Mouse (Mus musculus): ENCODE measurements around the gene Dach1. TPM values are rescaled to one million over a fixed set of nuclear protein-coding genes. Genes with fewer than 3 reads are reported as not detected.

Gene Dach1
- polyA plus RNA-seq, 2 experiments = 0.17 to 0.29 TPM

DNA sequence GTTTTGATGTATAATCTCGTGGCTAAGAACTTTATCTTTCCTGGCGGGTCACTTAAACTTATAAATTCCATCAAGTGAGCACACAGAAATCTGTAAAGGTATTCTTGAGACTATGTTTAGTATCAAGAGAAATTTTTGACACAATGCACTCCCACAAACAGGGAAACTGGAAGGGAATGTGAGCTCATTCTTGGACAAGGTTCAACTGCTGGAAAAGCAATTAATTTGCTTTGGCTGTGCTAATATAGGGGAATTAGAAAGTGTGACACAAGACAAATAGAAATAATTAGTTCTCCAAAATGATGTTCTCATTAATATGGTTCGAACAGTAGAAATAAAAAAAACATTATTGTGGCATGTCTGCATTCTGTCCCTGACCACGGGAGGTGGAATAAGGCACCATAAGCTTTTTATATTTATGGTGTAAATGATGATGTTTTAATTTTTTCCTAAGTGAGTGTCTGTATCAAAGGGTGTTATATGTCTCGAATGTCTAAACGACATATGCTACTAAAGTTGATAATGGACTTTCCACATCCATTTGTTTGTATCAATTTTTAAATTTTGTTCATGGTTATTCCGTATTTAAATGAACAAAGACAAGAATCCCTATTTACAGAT lies 354.9 kb downstream of the Dach1 start:
- Histone ChIP-seq H3K4me2 (ENCODE audit: low read depth) (no peak overlapping the region), H3K27me3 (ENCODE audit: control insufficient read depth, insufficient read depth, low read length) (no peaks in the 10 kb centered on the region), H3K9me3 (ENCODE audit: control insufficient read depth, low read length) (no peaks in the 10 kb centered on the region), H3K9ac (replicated peaks) (no peak overlapping the region), H3K27ac (no peak overlapping the region), H3K36me3 (replicated peaks; ENCODE audit: control insufficient read depth, insufficient read depth, low read depth) (no peaks in the 10 kb centered on the region), H3K4me3 (ENCODE audit: insufficient read depth in 1 of 2, low read depth in 2 of 2, low read length in 2 of 2) (no peak overlapping the region), H3K4me1 (replicated peaks; ENCODE audit: control insufficient read depth in 2 of 2, insufficient read depth in 2 of 2, low read length in 1 of 2) (no peaks in the 10 kb centered on the region)
- ATAC-seq (ENCODE audit: insufficient read depth) (no peak), DNase-seq (ENCODE audit: low read depth in 3 of 3, low spot score in 3 of 3) (no peak)
- TF ChIP-seq CTCF (IDR thresholded peaks at IDR 0.05; ENCODE audit: low read depth) (no peak), EP300 (IDR thresholded peaks at IDR 0.05; ENCODE audit: low read depth) (no peak)
- WGBS (ENCODE audit: insufficient replicate concordance) = 57% methylated on average over 7 of the region's 7 CpGs

DNA sequence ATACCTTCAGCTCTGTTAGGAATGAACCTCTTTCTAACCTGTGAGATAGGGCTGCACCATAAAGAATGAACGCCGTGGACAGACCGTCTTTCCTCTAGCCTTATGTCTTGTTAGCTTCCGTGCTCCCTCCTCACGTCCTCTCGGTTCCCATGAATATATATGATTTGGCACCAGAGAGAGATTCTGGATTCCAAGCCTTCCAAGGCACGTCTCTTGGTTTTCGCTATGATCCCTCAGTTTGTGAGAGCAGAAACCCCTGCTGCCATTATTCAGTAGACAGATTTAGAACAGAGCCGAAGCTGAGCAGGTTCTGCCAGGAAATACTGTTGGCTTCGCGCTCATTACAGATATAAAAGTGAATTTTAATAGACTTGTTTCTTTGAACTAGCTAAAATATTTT lies 356.0 kb downstream of the Dach1 start:
- 78% methylated on average over 11 of the region's 11 CpGs for WGBS (ENCODE audit: insufficient replicate concordance)
- no peak overlapping the region for H3K4me2 ChIP-seq (ENCODE audit: low read depth)
- no peaks in the 10 kb centered on the region for H3K36me3 ChIP-seq (replicated peaks; ENCODE audit: control insufficient read depth, insufficient read depth, low read depth)
- H3K9me3 ChIP-seq (ENCODE audit: control insufficient read depth, low read length) = no peaks in the 10 kb centered on the region
- H3K4me1 ChIP-seq (replicated peaks; ENCODE audit: control insufficient read depth in 2 of 2, insufficient read depth in 2 of 2, low read length in 1 of 2) = no peaks in the 10 kb centered on the region
- H3K27me3 ChIP-seq (ENCODE audit: control insufficient read depth, insufficient read depth, low read length) = no peaks in the 10 kb centered on the region
- no peak overlapping the region for H3K4me3 ChIP-seq (ENCODE audit: insufficient read depth in 1 of 2, low read depth in 2 of 2, low read length in 2 of 2)
- no peak overlapping the region for H3K27ac ChIP-seq
- ATAC-seq (ENCODE audit: insufficient read depth) (no peak), DNase-seq (ENCODE audit: low read depth in 3 of 3, low spot score in 3 of 3) (no peak)
- no peak overlapping the region for H3K9ac ChIP-seq (replicated peaks)
- no peak for TF ChIP-seq EP300 (IDR thresholded peaks at IDR 0.05; ENCODE audit: low read depth)
- TF ChIP-seq CTCF (IDR thresholded peaks at IDR 0.05; ENCODE audit: low read depth) = no peak

DNA sequence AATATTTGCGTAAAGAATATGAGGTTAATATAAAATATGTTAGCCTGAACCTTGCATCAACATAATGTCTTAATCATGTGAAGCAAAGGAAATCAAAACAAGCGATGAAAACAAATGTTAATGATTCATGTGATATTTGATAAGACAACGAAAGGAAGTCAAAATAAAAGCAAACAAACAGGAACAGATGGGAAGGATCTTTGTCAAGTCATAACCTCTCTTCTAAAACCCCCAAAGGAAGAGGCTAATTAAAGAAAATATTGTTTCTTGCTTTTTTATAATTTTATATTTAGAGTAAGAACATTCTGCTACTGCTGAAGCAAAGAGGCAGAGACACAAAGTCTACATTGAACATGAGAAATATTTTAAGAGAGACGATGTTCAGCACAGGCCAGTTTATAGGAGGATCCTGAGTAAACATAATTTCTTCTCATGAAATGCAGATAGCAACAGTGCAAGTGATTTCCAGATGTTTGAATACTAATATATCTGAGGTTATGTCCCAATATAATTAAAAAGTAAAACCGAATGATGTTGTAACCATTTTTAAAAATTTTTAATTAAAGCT lies 374.1 kb downstream of the Dach1 start:
- Histone ChIP-seq H3K27me3 (ENCODE audit: control insufficient read depth, insufficient read depth, low read length) (no peaks in the 10 kb centered on the region), H3K4me1 (replicated peaks; ENCODE audit: control insufficient read depth in 2 of 2, insufficient read depth in 2 of 2, low read length in 1 of 2) (no peaks in the 10 kb centered on the region), H3K4me2 (ENCODE audit: low read depth) (no peak overlapping the region), H3K27ac (no peak overlapping the region), H3K9me3 (ENCODE audit: control insufficient read depth, low read length) (no peaks in the 10 kb centered on the region), H3K36me3 (replicated peaks; ENCODE audit: control insufficient read depth, insufficient read depth, low read depth) (no peaks in the 10 kb centered on the region), H3K4me3 (ENCODE audit: insufficient read depth in 1 of 2, low read depth in 2 of 2, low read length in 2 of 2) (no peak overlapping the region), H3K9ac (replicated peaks) (no peak overlapping the region)
- WGBS (ENCODE audit: insufficient replicate concordance) = 58% methylated on average over 5 of the region's 5 CpGs
- no peak for TF ChIP-seq CTCF (IDR thresholded peaks at IDR 0.05; ENCODE audit: low read depth)
- TF ChIP-seq EP300 (IDR thresholded peaks at IDR 0.05; ENCODE audit: low read depth) = no peak
- no peak for ATAC-seq (ENCODE audit: insufficient read depth)
- DNase-seq (ENCODE audit: low read depth in 3 of 3, low spot score in 3 of 3) = no peak

DNA sequence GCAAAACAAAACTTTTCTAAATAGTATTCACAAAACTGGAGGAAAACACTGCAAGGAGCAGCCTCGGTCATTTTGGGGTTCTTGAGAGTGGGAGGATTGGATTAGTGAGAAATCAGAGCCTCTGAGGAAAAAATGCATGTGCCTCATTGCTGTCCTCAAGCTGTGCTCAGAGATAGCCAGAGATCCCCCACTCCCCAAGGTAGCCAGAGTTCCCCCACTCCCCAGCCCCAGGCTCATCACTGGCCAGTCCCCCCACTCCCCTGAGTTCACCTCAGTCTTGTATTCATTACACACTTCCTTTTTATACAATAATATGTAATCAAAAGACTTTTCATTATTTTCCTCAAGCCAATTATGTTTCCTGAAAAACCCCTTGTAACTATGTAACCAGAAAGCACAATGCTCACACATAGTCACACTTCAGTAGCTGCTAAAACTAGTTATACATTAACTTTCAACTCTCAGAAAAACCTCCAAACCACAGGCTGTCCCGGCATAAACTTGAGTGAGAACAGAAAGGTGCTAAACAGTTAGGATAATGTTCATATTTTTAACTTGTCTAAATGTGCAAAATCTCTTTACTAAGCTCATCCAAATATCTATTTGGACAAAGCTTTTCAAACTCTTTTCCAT lies 395.3 kb downstream of the Dach1 start:
- no peak overlapping the region for H3K9ac ChIP-seq (replicated peaks)
- no peaks in the 10 kb centered on the region for H3K9me3 ChIP-seq (ENCODE audit: control insufficient read depth, low read length)
- H3K4me1 ChIP-seq (replicated peaks; ENCODE audit: control insufficient read depth in 2 of 2, insufficient read depth in 2 of 2, low read length in 1 of 2) = no peaks in the 10 kb centered on the region
- ATAC-seq (ENCODE audit: insufficient read depth) (no peak), DNase-seq (ENCODE audit: low read depth in 3 of 3, low spot score in 3 of 3) (no peak)
- TF ChIP-seq CTCF (IDR thresholded peaks at IDR 0.05; ENCODE audit: low read depth) = no peak
- no peak for TF ChIP-seq EP300 (IDR thresholded peaks at IDR 0.05; ENCODE audit: low read depth)
- no peaks in the 10 kb centered on the region for H3K27me3 ChIP-seq (ENCODE audit: control insufficient read depth, insufficient read depth, low read length)
- no peaks in the 10 kb centered on the region for H3K36me3 ChIP-seq (replicated peaks; ENCODE audit: control insufficient read depth, insufficient read depth, low read depth)
- H3K4me2 ChIP-seq (ENCODE audit: low read depth) = no peak overlapping the region
- 55% methylated on average over 2 of the region's 2 CpGs for WGBS (ENCODE audit: insufficient replicate concordance)
- H3K4me3 ChIP-seq (ENCODE audit: insufficient read depth in 1 of 2, low read depth in 2 of 2, low read length in 2 of 2) = no peak overlapping the region
- H3K27ac ChIP-seq = no peak overlapping the region

DNA sequence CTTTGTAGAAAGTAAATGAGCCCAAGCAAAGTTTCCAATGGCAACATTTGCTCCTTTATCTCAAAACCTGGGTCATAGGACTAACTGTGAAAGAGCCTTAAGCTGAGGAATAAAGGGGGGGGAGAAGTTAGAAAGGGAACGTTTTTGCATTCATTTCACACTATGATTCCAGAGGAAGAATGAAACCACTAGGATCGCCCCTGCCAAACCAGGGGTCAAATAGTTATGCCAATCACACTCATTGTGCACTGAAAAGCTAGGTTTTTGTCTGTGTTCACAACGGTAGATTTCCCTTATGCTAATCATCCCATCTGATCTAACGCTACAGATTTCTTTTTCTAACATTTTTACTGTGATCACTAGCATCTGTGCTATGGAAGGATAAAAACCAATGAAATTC lies 415.2 kb downstream of the Dach1 start:
- 58% methylated on average over 4 of the region's 4 CpGs for WGBS (ENCODE audit: insufficient replicate concordance)
- H3K36me3 ChIP-seq (replicated peaks; ENCODE audit: control insufficient read depth, insufficient read depth, low read depth) = no peaks in the 10 kb centered on the region
- TF ChIP-seq CTCF (IDR thresholded peaks at IDR 0.05; ENCODE audit: low read depth) (no peak), EP300 (IDR thresholded peaks at IDR 0.05; ENCODE audit: low read depth) (no peak)

More for the DNA sequence above, 415.2 kb downstream of the Dach1 start:
- Histone ChIP-seq H3K9ac (replicated peaks) (no peak overlapping the region), H3K27me3 (ENCODE audit: control insufficient read depth, insufficient read depth, low read length) (no peaks in the 10 kb centered on the region), H3K27ac (no peak overlapping the region), H3K4me2 (ENCODE audit: low read depth) (no peak overlapping the region), H3K4me3 (ENCODE audit: insufficient read depth in 1 of 2, low read depth in 2 of 2, low read length in 2 of 2) (no peak overlapping the region), H3K9me3 (ENCODE audit: control insufficient read depth, low read length) (no peaks in the 10 kb centered on the region), H3K4me1 (replicated peaks; ENCODE audit: control insufficient read depth in 2 of 2, insufficient read depth in 2 of 2, low read length in 1 of 2) (no peaks in the 10 kb centered on the region)
- DNase-seq (ENCODE audit: low read depth in 3 of 3, low spot score in 3 of 3) = no peak
- ATAC-seq (ENCODE audit: insufficient read depth) = no peak

All from liver, embryonic 14.5 days (tissue).